Mouse (Mus musculus): ENCODE measurements around the gene Pram1. TPM values are rescaled to one million over a fixed set of nuclear protein-coding genes. Genes with fewer than 3 reads are reported as not detected.
A peak's percentile ranks its signal among the peaks of the same experiment; 100 is the strongest.

Gene Pram1
- polyA plus RNA-seq, 1 experiment = 1.3 TPM

DNA sequence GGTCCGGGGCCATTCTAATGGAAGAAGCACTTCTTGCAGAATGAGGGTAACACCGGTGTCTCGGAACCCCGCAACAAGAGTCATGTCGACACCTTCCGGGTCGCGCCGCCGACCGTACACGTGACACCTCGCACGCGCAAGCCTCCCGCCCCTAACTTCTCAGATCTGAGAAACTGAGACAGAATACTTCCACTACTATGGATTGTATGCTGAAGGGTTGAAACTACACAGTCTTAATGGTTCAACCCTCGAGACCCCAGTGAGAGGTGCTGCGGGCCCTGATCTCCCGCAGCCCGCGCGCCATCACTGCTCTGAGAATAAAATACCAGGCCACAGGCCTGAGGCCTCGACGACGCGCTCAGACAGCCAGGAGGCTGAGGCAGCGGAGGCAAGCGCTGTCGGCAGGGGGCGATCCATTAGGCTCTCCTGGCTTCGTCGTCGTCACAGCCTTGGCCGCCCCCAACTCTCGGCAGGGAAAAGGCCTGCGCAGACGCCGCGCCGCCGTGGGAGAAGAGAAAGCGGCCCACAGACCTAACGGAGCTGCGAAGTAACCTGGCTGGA lies 46.9 kb downstream of the Pram1 start:
- WGBS = 0% methylated on average over 44 of the region's 44 CpGs
- no peaks in the 10 kb centered on the region for H3K27me3 ChIP-seq (ENCODE audit: control insufficient read depth, insufficient read depth, low read length)
- peak overlapping the region; percentile 78 for H3K27ac ChIP-seq (ENCODE audit: insufficient read depth, low read depth, low read length)
- peaks cover 2% of the 10 kb centered on the region; the same call in 1 of the 2 replicates for H3K36me3 ChIP-seq (ENCODE audit: control insufficient read depth, insufficient read depth, low read length)
- TF ChIP-seq CTCF (IDR thresholded peaks at IDR 0.05; ENCODE audit: extremely low read depth, insufficient read length, insufficient replicate concordance, low read depth, low read length) (peak; percentile 29; the same call in 1 of the 2 replicates), POLR2A (IDR thresholded peaks at IDR 0.05; ENCODE audit: low read depth, low read length) (no peak)
- peak overlapping the region; percentile 84 for H3K4me3 ChIP-seq (ENCODE audit: low read depth, low read length)
- H3K4me1 ChIP-seq (ENCODE audit: control insufficient read depth, insufficient read depth, insufficient read length, low read length) = peaks cover 12% of the 10 kb centered on the region; the same call in 1 of the 2 replicates

DNA sequence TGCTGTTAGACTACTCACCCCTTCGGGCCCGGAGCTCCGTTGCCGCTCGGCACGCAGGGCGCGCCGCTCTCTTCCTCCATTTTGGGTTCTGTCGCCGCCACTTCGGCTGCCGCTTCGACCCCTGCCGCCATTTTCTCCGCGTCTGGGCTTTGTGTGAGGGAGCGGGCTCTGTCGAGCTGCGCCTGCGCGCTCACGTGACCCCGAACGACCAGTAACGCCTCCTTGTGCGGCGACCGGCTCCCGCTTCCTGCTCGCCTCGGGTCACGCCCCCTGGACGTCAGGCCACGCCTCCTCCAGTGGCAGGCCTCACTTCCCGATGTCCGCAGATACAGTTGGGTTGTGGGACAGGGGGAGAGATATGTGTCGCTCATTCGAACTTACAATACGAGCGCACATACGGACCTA lies 47.4 kb downstream of the Pram1 start:
- under 1% methylated on average over 42 of the region's 42 CpGs for WGBS
- TF ChIP-seq POLR2A (IDR thresholded peaks at IDR 0.05; ENCODE audit: low read depth, low read length) = peak; percentile 90
- TF ChIP-seq CTCF (IDR thresholded peaks at IDR 0.05; ENCODE audit: extremely low read depth, insufficient read length, insufficient replicate concordance, low read depth, low read length) = no peak
- peak overlapping the region; percentile 78 for H3K27ac ChIP-seq (ENCODE audit: insufficient read depth, low read depth, low read length)
- H3K4me1 ChIP-seq (ENCODE audit: control insufficient read depth, insufficient read depth, insufficient read length, low read length) = peaks cover 12% of the 10 kb centered on the region; the same call in 1 of the 2 replicates
- peak overlapping the region; percentile 84 for H3K4me3 ChIP-seq (ENCODE audit: low read depth, low read length)
- H3K36me3 ChIP-seq (ENCODE audit: control insufficient read depth, insufficient read depth, low read length) = peaks cover 2% of the 10 kb centered on the region; the same call in 1 of the 2 replicates
- H3K27me3 ChIP-seq (ENCODE audit: control insufficient read depth, insufficient read depth, low read length) = no peaks in the 10 kb centered on the region

DNA sequence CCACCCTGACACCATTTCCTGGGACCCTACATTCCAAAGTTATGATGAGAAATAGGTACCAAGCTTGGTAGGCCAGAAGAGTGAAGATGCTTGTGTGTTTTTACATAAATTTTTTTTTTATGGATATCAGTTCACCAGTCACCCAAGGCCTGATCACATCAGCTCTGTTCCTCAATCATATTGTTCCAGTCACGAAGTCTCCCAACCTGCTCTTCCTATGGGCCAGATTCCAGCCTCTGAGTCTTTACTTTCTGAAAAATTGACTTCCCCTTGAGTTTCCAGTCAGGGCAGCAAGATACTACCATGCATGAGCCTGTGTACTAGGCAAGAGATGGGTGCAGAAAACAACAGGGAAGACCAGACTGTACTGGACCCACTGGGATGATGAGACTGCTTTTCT lies 48.9 kb downstream of the Pram1 start, which contains the start of gene Hnrnpm:
Hnrnpm (minus strand) TSS at position 101 of the 400 bp plus-strand sequence.
- TF ChIP-seq CTCF (IDR thresholded peaks at IDR 0.05; ENCODE audit: extremely low read depth, insufficient read length, insufficient replicate concordance, low read depth, low read length) = no peak
- no peak for TF ChIP-seq POLR2A (IDR thresholded peaks at IDR 0.05; ENCODE audit: low read depth, low read length)
- WGBS = 92% methylated on average over 1 of the region's 1 CpGs
- peaks cover 9% of the 10 kb centered on the region for H3K36me3 ChIP-seq (ENCODE audit: control insufficient read depth, insufficient read depth, low read length)
- H3K4me3 ChIP-seq (ENCODE audit: low read depth, low read length) = no peak within 1 kb of the TSS
- H3K27me3 ChIP-seq (ENCODE audit: control insufficient read depth, insufficient read depth, low read length) = no peaks in the 10 kb centered on the region
- peaks cover 12% of the 10 kb centered on the region; the same call in 1 of the 2 replicates for H3K4me1 ChIP-seq (ENCODE audit: control insufficient read depth, insufficient read depth, insufficient read length, low read length)
- H3K27ac ChIP-seq (ENCODE audit: insufficient read depth, low read depth, low read length) = 0 out of 2 replicates have a peak within 1 kb of the TSS, but pooled peaks have one; percentile 12

Other genes starting within 250 kb of the Pram1 start
- 0.08 and 0.32 TPM in 2 replicates for gene Zfp101, start 243.4 kb upstream of the Pram1 start, polyA plus RNA-seq (2012; rRNA removed)
- not detected in 2 replicates for gene Actl9, start 205.2 kb upstream of the Pram1 start, polyA plus RNA-seq (2012; rRNA removed)
- gene Adamts10, start 113.9 kb upstream of the Pram1 start, polyA plus RNA-seq (2012; rRNA removed) = 22.9 and 28.2 TPM in 2 replicates
- gene Myo1f, start 82.3 kb upstream of the Pram1 start, polyA plus RNA-seq (2012; rRNA removed) = 3.7 and 5.1 TPM in 2 replicates
- gene Zfp414, start 9.0 kb upstream of the Pram1 start, polyA plus RNA-seq (2012; rRNA removed) = 20.0 and 33.1 TPM in 2 replicates
- gene Hnrnpm, start 48.8 kb downstream of the Pram1 start, polyA plus RNA-seq (2012; rRNA removed) = 54.5 and 91.7 TPM in 2 replicates
- gene March2, start 80.6 kb downstream of the Pram1 start, polyA plus RNA-seq (2012; rRNA removed) = 43.7 and 60.9 TPM in 2 replicates
- 171 and 431 TPM in 2 replicates for gene Rab11b, start 122.5 kb downstream of the Pram1 start, polyA plus RNA-seq (2012; rRNA removed)
- gene Angptl4, start 143.8 kb downstream of the Pram1 start, polyA plus RNA-seq (2012; rRNA removed) = 14.7 and 57.3 TPM in 2 replicates
- gene Kank3, start 172.5 kb downstream of the Pram1 start, polyA plus RNA-seq (2012; rRNA removed) = 20.6 and 21.1 TPM in 2 replicates
- 296 and 444 TPM in 2 replicates for gene Rps28, start 186.5 kb downstream of the Pram1 start, polyA plus RNA-seq (2012; rRNA removed)
- 337 and 417 TPM in 2 replicates for gene Ndufa7, start 186.5 kb downstream of the Pram1 start, polyA plus RNA-seq (2012; rRNA removed)
- 14.9 and 22.1 TPM in 2 replicates for gene Cd320, start 205.0 kb downstream of the Pram1 start, polyA plus RNA-seq (2012; rRNA removed)
- not detected in 2 replicates for gene Gm7029, start 235.8 kb downstream of the Pram1 start, polyA plus RNA-seq (2012; rRNA removed)

Measured in small intestine, adult 2 months (tissue).